Mouse (Mus musculus) T-helper 2 cell (primary cell): ENCODE measurements at regions not wholly inside any gene's neighbourhood (a gene's known extent, or its start where the extent isn't known, plus 50 kb on each side); places are given as distances from the start of the nearest gene placed in this dataset.

ENCODE experiments used
- in situ Hi-C: fragments of 300-600 bp; cut with MboI, MseI; formaldehyde crosslinking; loops from one replicate; pipeline ENCODE4 v1.15.1; 2025; ENCODE audit warnings: high pct_unique_total_duplicates

- in situ Hi-C loops: no loop called here
These were observed 600.4 kb upstream of the Tusc1 start for GRCm38 (mm10) chr4:93935692-93936091.

- in situ Hi-C loops: no loop called here
These were observed 591.8 kb upstream of the Tusc1 start for GRCm38 (mm10) chr4:93927117-93927516.

GRCm38 (mm10) chr4:93924402-93924801 is 589.1 kb upstream of the Tusc1 start:
- in situ Hi-C loops: no loop called here

GRCm38 (mm10) chr4:93886631-93887030 is 551.3 kb upstream of the Tusc1 start:
- in situ Hi-C loops: no loop called here

GRCm38 (mm10) chr4:93881318-93881717 is 546.0 kb upstream of the Tusc1 start:
- in situ Hi-C loops: no loop called here

- in situ Hi-C loops: loop anchor here (10.0 kb wide), 1 partner anchor 1775 kb away; no protein-coding TSS in a partner anchor
These were observed 544.1 kb upstream of the Tusc1 start for GRCm38 (mm10) chr4:93879351-93879872.

- in situ Hi-C loops: loop anchor here (10.0 kb wide), 1 partner anchor 1768 kb away; no protein-coding TSS in a partner anchor
These were observed 538.0 kb upstream of the Tusc1 start for GRCm38 (mm10) chr4:93873271-93873670.

- in situ Hi-C loops: no loop called here
These were observed 518.1 kb upstream of the Tusc1 start for GRCm38 (mm10) chr4:93853451-93853850.

- in situ Hi-C loops: no loop called here
These were observed 513.9 kb upstream of the Tusc1 start for GRCm38 (mm10) chr4:93849178-93849577.

- in situ Hi-C loops: no loop called here
These were observed 495.4 kb upstream of the Tusc1 start for GRCm38 (mm10) chr4:93830701-93831100.

- in situ Hi-C loops: no loop called here
These were observed 457.8 kb upstream of the Tusc1 start for GRCm38 (mm10) chr4:93793104-93793503.

GRCm38 (mm10) chr4:93790157-93790556 is 454.8 kb upstream of the Tusc1 start:
- in situ Hi-C loops: no loop called here

- in situ Hi-C loops: no loop called here
These were observed 419.2 kb upstream of the Tusc1 start for GRCm38 (mm10) chr4:93754497-93754896.

GRCm38 (mm10) chr4:93746326-93746725 is 411.0 kb upstream of the Tusc1 start:
- in situ Hi-C loops: no loop called here

- in situ Hi-C loops: no loop called here
These were observed 378.4 kb upstream of the Tusc1 start for GRCm38 (mm10) chr4:93713711-93714110.

- in situ Hi-C loops: no loop called here
These were observed 341.2 kb upstream of the Tusc1 start for GRCm38 (mm10) chr4:93676403-93677039.

GRCm38 (mm10) chr4:93675739-93676402 is 340.6 kb upstream of the Tusc1 start:
- in situ Hi-C loops: no loop called here

- in situ Hi-C loops: no loop called here
These were observed 333.7 kb upstream of the Tusc1 start for GRCm38 (mm10) chr4:93669050-93669449.

GRCm38 (mm10) chr4:93664293-93664692 is 329.0 kb upstream of the Tusc1 start:
- in situ Hi-C loops: no loop called here

- in situ Hi-C loops: no loop called here
These were observed 302.9 kb upstream of the Tusc1 start for GRCm38 (mm10) chr4:93638207-93638606.

GRCm38 (mm10) chr4:93598474-93598873 is 263.2 kb upstream of the Tusc1 start:
- in situ Hi-C loops: no loop called here

- in situ Hi-C loops: no loop called here
These were observed 249.0 kb upstream of the Tusc1 start for GRCm38 (mm10) chr4:93584328-93584727.

GRCm38 (mm10) chr4:93583670-93584303 is 248.5 kb upstream of the Tusc1 start:
- in situ Hi-C loops: no loop called here
